Mouse (Mus musculus) large intestine, adult 2 months (tissue): ENCODE measurements at regions not wholly inside any gene's neighbourhood (a gene's known extent, or its start where the extent isn't known, plus 50 kb on each side); places are given as distances from the start of the nearest gene placed in this dataset.

Experiments used
- DNase-seq: peaks from one replicate; pipeline ENCODE4 v3.0.0-alpha.2; 2012; ENCODE audit warnings: low read depth, low spot score
- WGBS: fragments of 180-500 bp; shearing (Covaris S2); methylation state at CpG from one replicate; pipeline ENCODE4 v1.1.7; 2018; 5-methylcytosine and 5-hydroxymethylcytosine counted together

DNA sequence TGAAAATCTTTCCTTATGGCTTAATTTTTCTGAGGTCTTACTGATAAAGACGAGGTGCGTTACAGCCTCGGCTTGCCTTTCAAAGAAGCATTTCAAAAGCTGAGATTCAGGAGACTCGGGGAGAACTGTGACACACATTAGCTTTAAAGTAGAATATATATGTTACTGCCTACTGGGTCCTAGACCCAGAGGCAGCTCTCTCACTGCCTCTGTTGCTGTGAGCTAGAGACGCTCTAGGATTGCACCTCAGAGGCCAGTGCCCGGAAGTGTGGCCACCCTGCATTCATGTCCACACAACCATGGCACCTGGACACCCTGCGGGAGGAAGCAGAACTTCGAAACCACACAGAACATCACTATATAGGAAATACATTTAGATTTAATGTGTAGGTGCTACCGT, 181.6 kb upstream of the Nrsn1 start:
- WGBS = 79% methylated on average over 9 of the region's 9 CpGs
- no peak for DNase-seq

DNA sequence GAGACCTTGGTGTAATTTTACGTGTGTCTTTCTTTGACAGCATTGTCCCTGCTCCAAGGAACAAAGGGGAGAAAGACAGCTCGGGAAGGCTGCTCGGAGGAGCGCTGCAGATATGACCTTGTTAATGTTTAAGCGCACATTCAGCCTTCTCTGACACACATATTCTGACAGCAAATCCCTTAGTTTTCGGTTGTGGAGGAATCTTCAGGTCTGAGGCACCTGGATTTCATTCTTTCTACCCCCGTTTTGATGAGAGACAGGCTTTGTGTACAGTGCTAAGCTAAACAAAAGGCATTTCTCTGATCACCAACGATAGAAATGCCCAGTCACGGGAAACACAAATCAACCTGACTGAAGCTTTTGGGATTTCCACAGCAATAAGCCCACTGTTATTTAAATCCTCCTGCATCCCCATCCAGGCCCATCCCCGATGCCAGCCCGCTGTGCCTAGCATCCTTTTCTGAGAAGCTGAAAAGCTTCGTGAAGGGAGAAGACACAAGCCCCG, 181.1 kb upstream of the Nrsn1 start:
- WGBS = 35% methylated on average over 13 of the region's 13 CpGs
- DNase-seq = no peak

DNA sequence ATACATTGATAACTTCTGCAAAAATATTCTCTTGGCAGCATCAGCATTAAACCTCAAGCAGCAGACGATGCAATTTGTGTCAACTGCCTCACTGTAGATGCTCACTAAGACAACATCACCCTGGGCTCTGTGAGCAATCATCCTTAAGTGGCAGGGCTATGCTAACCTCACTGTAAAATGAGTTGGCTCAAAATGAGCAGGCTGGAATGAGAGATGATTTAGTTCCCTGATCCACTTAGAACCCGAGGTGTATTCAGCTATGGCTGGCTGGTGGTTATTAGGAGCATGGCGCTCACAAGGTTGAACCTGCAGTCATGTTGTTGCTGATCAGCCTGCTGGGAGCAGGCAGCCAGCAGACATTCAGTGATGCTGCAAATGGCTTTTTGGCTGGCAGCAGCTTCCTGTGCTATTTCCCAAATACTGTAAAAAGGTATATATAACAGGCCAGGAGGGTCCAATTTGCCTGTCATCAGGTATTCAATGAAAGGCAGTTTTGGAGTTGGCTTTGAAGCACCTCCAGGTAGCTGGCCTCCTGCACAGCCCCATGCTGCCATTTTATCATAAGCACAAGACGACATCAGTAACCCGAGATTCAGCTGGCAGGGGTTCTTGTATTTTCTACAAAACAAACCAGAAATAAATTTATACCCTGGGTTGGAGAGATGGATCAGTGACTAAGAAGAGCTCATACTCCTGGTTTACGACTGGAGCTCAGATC, 159.6 kb upstream of the Nrsn1 start:
- DNase-seq = no peak
- 65% methylated on average over 6 of the region's 6 CpGs for WGBS

DNA sequence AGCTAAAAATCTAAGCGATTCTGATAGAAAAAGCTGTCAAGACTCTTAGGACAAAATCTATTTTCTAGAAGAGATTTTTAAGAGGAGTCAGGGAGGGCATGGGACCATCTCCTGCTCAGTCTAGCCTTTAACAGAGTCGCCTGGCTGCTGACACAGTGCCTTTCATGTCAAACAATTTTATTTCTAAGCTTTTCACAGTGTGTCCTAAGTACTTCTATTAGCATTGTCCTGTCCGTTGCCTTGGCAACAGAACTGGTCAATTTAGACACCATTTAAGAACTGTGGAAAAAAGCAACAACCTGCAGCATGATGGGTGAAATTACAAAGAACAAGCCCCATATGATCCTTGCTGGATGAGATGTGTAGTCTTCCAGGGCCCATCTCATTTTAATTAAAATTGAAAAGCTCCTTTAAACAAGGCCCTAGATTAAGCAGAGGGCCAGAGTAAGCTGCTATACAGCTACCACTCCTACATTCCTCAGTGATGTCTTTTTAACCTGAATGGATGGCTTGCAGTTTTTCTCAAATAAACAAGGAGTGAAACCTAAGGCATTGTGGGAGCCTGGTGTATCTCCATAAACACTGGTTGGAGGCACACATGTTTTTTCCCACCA, 133.0 kb upstream of the Nrsn1 start:
- WGBS = 57% methylated on average over 3 of the region's 3 CpGs

DNA sequence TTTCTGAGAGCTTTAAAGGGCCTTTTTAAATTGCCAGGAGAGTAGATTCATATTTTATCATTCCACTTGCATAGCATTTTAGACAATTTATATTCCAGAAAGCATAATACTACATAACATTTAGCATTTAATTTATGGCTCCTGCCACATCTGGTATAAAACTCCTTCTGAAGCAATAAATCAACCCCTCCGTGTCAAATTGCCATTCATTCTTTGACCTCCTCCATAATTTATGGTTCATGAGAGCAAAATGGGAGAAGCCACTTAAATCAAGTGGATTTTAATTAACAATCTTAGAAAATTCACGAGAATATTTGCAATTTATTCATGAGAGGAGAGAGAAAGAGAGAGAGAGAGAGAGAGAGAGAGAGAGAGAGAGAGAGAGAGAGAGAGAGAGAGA, 132.4 kb upstream of the Nrsn1 start:
- WGBS = 28% methylated on average over 2 of the region's 2 CpGs
- DNase-seq = no peak

More for the DNA sequence above, 133.0 kb upstream of the Nrsn1 start:
- DNase-seq = no peak

DNA sequence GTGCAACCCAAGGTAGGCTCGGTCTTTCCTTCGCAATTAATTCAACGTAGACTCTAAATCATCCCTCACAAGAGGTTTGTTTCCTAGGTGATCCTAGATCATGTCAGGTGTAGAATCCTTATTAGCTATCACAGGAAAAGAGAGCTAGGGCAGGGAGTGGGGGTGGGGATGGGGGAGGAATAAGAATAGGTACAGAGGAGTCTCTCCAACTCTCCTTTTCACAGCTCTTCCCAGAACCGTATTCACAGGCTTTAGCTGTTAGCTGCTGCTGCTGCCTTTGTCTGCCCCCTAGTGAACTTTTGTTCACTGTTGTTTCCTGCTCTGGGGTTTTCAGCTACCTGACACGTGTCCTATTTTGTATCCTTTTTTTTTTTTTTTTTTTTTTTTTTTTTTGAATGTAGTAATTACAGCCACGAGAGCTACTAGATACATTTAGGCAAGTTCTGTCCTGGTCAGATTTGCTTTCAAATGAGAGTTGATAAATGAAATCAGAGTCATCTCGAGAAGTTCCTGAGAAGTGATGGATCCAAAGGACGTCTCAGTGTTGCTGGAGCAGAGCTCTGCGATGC, 131.7 kb upstream of the Nrsn1 start:
- 71% methylated on average over 9 of the region's 9 CpGs for WGBS
- no peak for DNase-seq

DNA sequence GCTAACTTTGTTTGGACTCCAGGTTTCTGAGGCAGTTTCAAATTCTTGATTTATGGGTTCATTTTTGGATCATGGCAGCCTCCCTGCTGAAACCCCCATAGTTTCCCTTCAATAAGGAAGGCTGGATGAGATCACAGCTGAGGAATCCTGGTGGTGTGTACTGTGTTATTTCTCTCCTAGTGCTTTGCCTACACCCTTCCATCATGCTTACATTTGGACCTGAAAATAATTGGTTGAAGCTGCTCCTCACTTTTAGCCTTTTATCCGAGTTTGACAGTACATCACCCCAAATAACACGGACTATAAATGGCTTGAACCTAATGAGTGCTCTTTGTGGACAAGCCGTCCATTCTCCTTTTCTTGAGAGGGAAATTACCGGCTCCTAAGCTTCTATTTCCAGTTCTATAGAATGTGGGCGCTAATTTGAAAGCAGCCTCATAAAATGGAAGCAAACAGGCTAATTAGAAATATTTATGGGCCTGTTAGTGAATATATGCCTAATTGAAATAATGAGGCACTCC, 122.5 kb upstream of the Nrsn1 start:
- no peak for DNase-seq
- WGBS = 76% methylated on average over 5 of the region's 5 CpGs

DNA sequence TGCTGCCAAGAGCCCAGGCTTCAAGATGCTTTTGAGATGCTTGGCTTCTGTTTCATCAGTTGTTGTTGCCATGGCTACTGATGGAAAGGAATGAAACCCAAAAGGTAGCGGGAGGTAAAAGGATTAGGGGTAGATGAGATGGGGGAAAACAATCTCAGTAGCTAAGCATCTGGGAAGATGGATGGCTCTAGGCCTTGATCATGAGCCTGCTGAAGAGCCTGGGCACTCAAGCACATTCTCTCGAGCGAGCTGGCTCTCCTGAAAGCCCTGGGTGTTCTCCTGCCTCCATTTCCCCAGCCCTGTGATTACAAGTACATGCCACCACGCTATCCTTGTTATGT, 92.3 kb upstream of the Nrsn1 start:
- 54% methylated on average over 4 of the region's 4 CpGs for WGBS
- DNase-seq = no peak

DNA sequence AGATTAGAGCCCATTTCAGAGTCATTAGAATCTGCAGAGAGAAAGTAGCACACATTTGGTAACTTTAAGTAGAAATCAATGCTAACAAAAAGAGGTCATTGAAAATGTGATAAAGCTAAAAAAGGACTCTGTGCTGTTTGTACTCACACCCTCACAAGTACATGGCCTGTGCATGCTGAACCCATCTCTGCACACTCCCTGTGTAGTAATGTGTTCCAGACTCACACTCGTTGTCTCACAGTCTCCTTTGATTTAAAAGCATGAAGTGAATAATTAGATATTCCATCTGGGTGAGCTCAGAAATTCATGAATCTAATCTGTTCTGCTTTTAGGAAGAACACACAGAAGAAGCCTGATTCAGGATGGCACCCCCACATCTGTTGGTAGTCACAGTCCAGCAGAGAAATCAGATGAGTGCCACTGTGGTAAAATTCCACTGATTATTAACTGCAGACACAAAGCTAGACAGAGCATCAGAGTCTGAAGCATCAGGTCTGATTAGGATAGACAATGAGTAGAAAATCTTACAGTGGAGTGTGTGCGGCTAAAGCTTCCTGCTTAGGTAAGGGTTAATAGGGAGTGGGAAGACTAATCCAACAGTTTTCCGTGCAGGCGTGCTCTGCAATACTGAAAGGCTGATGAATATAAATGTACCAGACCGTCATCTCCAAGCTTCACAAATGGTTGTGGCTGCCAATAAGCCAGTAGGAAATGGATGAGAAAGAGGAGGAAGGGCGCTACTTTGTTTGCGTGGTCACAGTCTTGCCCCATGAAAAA, 91.7 kb upstream of the Nrsn1 start:
- 68% methylated on average over 7 of the region's 7 CpGs for WGBS
- no peak for DNase-seq

DNA sequence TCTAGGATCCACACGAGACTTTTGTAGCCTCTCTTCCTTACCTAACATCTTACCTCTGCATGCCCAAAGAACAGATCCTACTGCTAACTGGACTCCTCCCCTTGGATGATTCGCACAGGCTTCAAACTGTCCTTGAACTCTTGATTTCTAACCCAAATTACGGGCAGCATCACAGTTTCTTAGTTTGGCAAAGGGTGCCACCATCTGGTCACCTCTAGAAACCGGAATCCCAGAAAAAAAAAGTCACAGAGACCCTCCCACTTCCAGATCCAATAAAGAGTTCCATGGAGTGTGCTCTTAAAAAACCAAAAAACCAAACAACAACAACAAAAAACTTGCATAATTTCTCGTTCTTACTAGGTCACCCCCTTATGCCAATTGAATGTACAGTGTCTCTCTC, 77.3 kb upstream of the Nrsn1 start:
- no peak for DNase-seq
- 31% methylated on average over 5 of the region's 5 CpGs for WGBS

DNA sequence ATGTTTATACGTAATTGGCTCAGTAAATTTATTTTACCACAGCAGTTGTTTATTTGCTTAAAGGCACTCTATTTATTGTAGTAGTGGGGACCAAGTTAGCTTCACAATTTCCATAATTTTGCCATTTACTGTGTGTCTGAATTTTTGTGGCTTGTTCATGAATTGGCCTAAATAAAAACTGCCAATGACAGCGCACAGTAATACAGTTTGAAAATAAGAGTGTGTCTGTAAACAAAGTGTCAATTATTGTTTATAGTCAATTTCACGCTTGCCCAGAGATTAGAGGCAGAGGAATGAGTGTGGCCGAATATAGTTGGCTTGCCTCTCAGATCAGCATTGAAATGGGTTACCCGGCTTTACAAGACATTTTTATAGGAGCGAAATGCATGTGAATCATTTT, 73.0 kb upstream of the Nrsn1 start:
- no peak for DNase-seq
- 67% methylated on average over 6 of the region's 6 CpGs for WGBS

DNA sequence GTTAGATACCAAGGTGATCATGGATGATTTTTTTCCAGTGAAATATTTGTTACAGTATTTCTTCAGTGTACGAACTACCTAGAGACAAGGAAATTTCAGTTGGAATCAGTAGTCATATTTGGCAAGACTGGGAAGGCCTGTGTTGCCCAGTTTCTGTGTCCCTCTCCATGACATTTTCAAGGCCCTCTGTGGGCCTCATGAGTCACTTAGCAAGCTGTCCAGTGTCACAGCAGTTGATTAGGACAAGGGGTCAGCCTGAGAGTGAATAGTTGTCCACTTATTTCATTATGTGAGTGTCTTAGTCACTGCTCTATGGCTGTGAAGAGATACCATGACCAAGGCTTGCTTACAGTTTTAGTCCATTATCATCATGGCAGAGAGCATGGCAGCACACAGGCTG, 71.5 kb upstream of the Nrsn1 start:
- DNase-seq = no peak
- 71% methylated on average over 1 of the region's 1 CpGs for WGBS

DNA sequence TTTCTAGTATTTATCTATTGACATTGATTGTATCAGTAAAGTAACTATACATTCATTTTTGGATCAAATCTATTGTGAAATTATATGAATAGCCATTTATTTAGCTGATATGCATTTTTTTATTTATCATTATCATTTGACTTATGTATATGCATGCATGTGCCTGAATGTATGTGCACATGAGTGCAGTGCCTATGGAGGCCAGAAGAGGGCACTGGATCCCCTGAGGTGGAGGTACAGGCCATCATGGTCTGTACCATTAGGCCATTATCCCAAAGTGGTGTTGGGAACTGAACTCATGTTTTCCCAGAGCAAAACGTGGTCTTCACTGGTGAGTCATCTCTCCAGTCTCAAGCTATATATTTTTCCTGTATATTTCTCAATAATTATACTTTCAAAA, 63.5 kb upstream of the Nrsn1 start:
- no peak for DNase-seq
- WGBS = 93% methylated on average over 1 of the region's 1 CpGs
